Mouse (Mus musculus): ENCODE results near the gene Srsf2.

The Srsf2 gene

GRCm38 (mm10) chr11:116807938-116808606, 44.8 kb downstream of the Srsf2 start:
- peak; percentile 84 for DNase-seq

- DNase-seq = no peak
Measured at GRCm38 (mm10) chr11:116807526-116807925, 45.4 kb downstream of the Srsf2 start.

GRCm38 (mm10) chr11:116807116-116807515, 45.8 kb downstream of the Srsf2 start:
- DNase-seq = no peak

- DNase-seq = no peak
Measured at GRCm38 (mm10) chr11:116806136-116807071, 46.5 kb downstream of the Srsf2 start.

- DNase-seq = no peak
Measured at GRCm38 (mm10) chr11:116802709-116803108, 50.2 kb downstream of the Srsf2 start.

- no peak for DNase-seq
Measured at GRCm38 (mm10) chr11:116801106-116801505, 51.8 kb downstream of the Srsf2 start.

Measured in cerebellum, adult 11 months (tissue).